Mouse (Mus musculus) heart, postnatal 36 days (tissue): ENCODE data around the gene Celf5. TPM values are rescaled to one million over a fixed set of nuclear protein-coding genes. Genes with fewer than 3 reads are reported as not detected.
A peak's percentile ranks its signal among the peaks of the same experiment; 100 is the strongest.

ENCODE experiments used
- DNase-seq, 2 experiments: peaks; one replicate each; pipeline ENCODE4 v3.0.0; 2021 to 2022
- intact Hi-C: fragments of 180-260 bp; cut with DNase I; formaldehyde crosslinking; loops from one replicate; pipeline ENCODE4 v1.15.1; 2025
- total RNA-seq, 2 experiments: library from RNA; stranded (reverse); gene quantifications; 2 replicates each; pipeline ENCODE4 v1.2.3; 2021

Celf5 gene
- total RNA-seq, 2 experiments from 2014 or later, result 0.24 TPM; not detected in 1

GRCm38 (mm10) chr10:81498316-81499249, 16.1 kb upstream of the Celf5 start:
- no peak for DNase-seq
- intact Hi-C loops, result loop anchor here (10.0 kb wide), 1 partner anchor 594 kb away; the partner anchor contains the start of gene Timm13

GRCm38 (mm10) chr10:81497401-81498270, 15.1 kb upstream of the Celf5 start:
- intact Hi-C loops, result loop anchor here (10.0 kb wide), 1 partner anchor 593 kb away; the partner anchor contains the start of gene Timm13
- DNase-seq, result no peak

- DNase-seq, result no peak
- intact Hi-C loops, result loop anchor here (10.0 kb wide), 1 partner anchor 592 kb away; the partner anchor contains the start of gene Timm13
Observed at GRCm38 (mm10) chr10:81496969-81497368, 14.5 kb upstream of the Celf5 start.

- peak; percentile 97 to 98 for DNase-seq
- intact Hi-C loops, result loop anchor here (10.0 kb wide), 1 partner anchor 592 kb away; the partner anchor contains the start of gene Timm13
Observed at GRCm38 (mm10) chr10:81496264-81496901, 13.9 kb upstream of the Celf5 start, which contains the start of gene Ncln. Gene Ncln (minus strand): TSS chr10:81496392.

- DNase-seq, result no peak
- intact Hi-C loops, result loop anchor here (10.0 kb wide), 1 partner anchor 591 kb away; the partner anchor contains the start of gene Timm13
Observed at GRCm38 (mm10) chr10:81495616-81496263, 13.2 kb upstream of the Celf5 start.

GRCm38 (mm10) chr10:81495151-81495550, 12.6 kb upstream of the Celf5 start:
- DNase-seq, result no peak
- intact Hi-C loops, result loop anchor here (10.0 kb wide), 1 partner anchor 590 kb away; the partner anchor contains the start of gene Timm13

- DNase-seq, result no peak
- intact Hi-C loops, result loop anchor here (10.0 kb wide), 1 partner anchor 590 kb away; the partner anchor contains the start of gene Timm13
Observed at GRCm38 (mm10) chr10:81494260-81495041, 11.9 kb upstream of the Celf5 start.

GRCm38 (mm10) chr10:81493601-81494220, 11.2 kb upstream of the Celf5 start:
- intact Hi-C loops, result loop anchor here (10.0 kb wide), 1 partner anchor 589 kb away; the partner anchor contains the start of gene Timm13
- DNase-seq, result no peak

GRCm38 (mm10) chr10:81492606-81493240, 10.2 kb upstream of the Celf5 start:
- intact Hi-C loops, result loop anchor here (10.0 kb wide), 1 partner anchor 588 kb away; the partner anchor contains the start of gene Timm13
- no peak for DNase-seq

GRCm38 (mm10) chr10:81491018-81491417, 8.5 kb upstream of the Celf5 start:
- intact Hi-C loops, result loop anchor here (10.0 kb wide), 1 partner anchor 586 kb away; the partner anchor contains the start of gene Timm13
- DNase-seq, result no peak

GRCm38 (mm10) chr10:81489941-81490340, 7.4 kb upstream of the Celf5 start:
- intact Hi-C loops, result loop anchor here (10.0 kb wide), 1 partner anchor 585 kb away; the partner anchor contains the start of gene Timm13
- no peak for DNase-seq

- intact Hi-C loops, result no loop called here
- DNase-seq, result no peak
Observed at GRCm38 (mm10) chr10:81488081-81488480, 5.6 kb upstream of the Celf5 start.

GRCm38 (mm10) chr10:81486496-81486895, 4.0 kb upstream of the Celf5 start:
- intact Hi-C loops, result no loop called here

GRCm38 (mm10) chr10:81485479-81486018, 3.0 kb upstream of the Celf5 start:
- DNase-seq, result no peak
- intact Hi-C loops, result no loop called here

More at GRCm38 (mm10) chr10:81486496-81486895, 4.0 kb upstream of the Celf5 start:
- DNase-seq, result no peak

GRCm38 (mm10) chr10:81485060-81485449, 2.5 kb upstream of the Celf5 start:
- intact Hi-C loops, result no loop called here
- no peak for DNase-seq

GRCm38 (mm10) chr10:81484441-81485059, 2.0 kb upstream of the Celf5 start:
- DNase-seq, result no peak
- intact Hi-C loops, result no loop called here

GRCm38 (mm10) chr10:81483983-81484382, 1.5 kb upstream of the Celf5 start:
- DNase-seq, result no peak
- intact Hi-C loops, result no loop called here
